Mouse (Mus musculus): ENCODE measurements around the gene Mettl1. TPM values are rescaled to one million over a fixed set of nuclear protein-coding genes. Genes with fewer than 3 reads are reported as not detected.
"Not testable (repeated sequence)": the region's sequence is repeated elsewhere in the genome, so short reads cannot be mapped to it uniquely, and the experiment has no call there.

Mettl1 gene
- polyA plus RNA-seq, 2 experiments: 48.6 to 59.1 TPM

- Histone ChIP-seq H3K4me1 (ENCODE audit: control insufficient read depth, insufficient read depth, low read length) (peaks cover 20% of the 10 kb centered on the region; the same call in 1 of the 2 replicates), H3K27ac (replicated peaks; ENCODE audit: low read depth, low read length) (no peak overlapping the region), H3K9ac (ENCODE audit: low read depth, low read length, severe bottlenecking) (peak overlapping the region; percentile 61; the same call in 1 of the 2 replicates), H3K36me3 (ENCODE audit: control insufficient read depth, insufficient read depth, low read length) (peaks cover 44% of the 10 kb centered on the region), H3K9me3 (ENCODE audit: control insufficient read depth, low read length) (no peaks in the 10 kb centered on the region), H3K4me3 (replicated peaks; ENCODE audit: low read length) (peak overlapping the region; percentile 65; the same call in 1 of the 2 replicates), H3K27me3 (ENCODE audit: control insufficient read depth, insufficient read depth, low read length) (no peaks in the 10 kb centered on the region), H3K4me2 (replicated peaks; ENCODE audit: low read depth, low read length, severe bottlenecking) (peak overlapping the region; percentile 87)
- 70% methylated on average over 9 of the region's 9 CpGs for WGBS
- DNase-seq (ENCODE audit: low spot score) (no peak), ATAC-seq (ENCODE audit: low FRiP score, low read depth) (no peak)
- no peak for TF ChIP-seq POLR2A (IDR thresholded peaks at IDR 0.05; ENCODE audit: borderline replicate concordance, extremely low read depth, insufficient read depth, insufficient read length)
Observed at GRCm38 (mm10) chr10:127068360-127069038, 27.3 kb downstream of the Mettl1 start.

- H3K27ac ChIP-seq (replicated peaks; ENCODE audit: low read depth, low read length): peak overlapping the region; percentile 88
- H3K9ac ChIP-seq (ENCODE audit: low read depth, low read length, severe bottlenecking): peak overlapping the region; percentile 61
- no peak for TF ChIP-seq POLR2A (IDR thresholded peaks at IDR 0.05; ENCODE audit: borderline replicate concordance, extremely low read depth, insufficient read depth, insufficient read length)
- ATAC-seq (ENCODE audit: low FRiP score, low read depth): peak; percentile 73
- H3K36me3 ChIP-seq (ENCODE audit: control insufficient read depth, insufficient read depth, low read length): peaks cover 42% of the 10 kb centered on the region
- 8% methylated on average over 30 of the region's 30 CpGs for WGBS
- H3K4me2 ChIP-seq (replicated peaks; ENCODE audit: low read depth, low read length, severe bottlenecking): peak overlapping the region; percentile 87
- H3K4me3 ChIP-seq (replicated peaks; ENCODE audit: low read length): peak overlapping the region; percentile 65
- H3K9me3 ChIP-seq (ENCODE audit: control insufficient read depth, low read length): no peaks in the 10 kb centered on the region
- H3K27me3 ChIP-seq (ENCODE audit: control insufficient read depth, insufficient read depth, low read length): no peaks in the 10 kb centered on the region
- DNase-seq (ENCODE audit: low spot score): peak; percentile 79
- peaks cover 20% of the 10 kb centered on the region; the same call in 1 of the 2 replicates for H3K4me1 ChIP-seq (ENCODE audit: control insufficient read depth, insufficient read depth, low read length)
Observed at GRCm38 (mm10) chr10:127069281-127070189, 28.3 kb downstream of the Mettl1 start.

- peaks cover 32% of the 10 kb centered on the region for H3K36me3 ChIP-seq (ENCODE audit: control insufficient read depth, insufficient read depth, low read length)
- peak within 1 kb of the TSS; percentile 61 for H3K9ac ChIP-seq (ENCODE audit: low read depth, low read length, severe bottlenecking)
- TF ChIP-seq POLR2A (IDR thresholded peaks at IDR 0.05; ENCODE audit: borderline replicate concordance, extremely low read depth, insufficient read depth, insufficient read length): peak; percentile 92; the same call in 1 of the 2 replicates
- H3K9me3 ChIP-seq (ENCODE audit: control insufficient read depth, low read length): no peaks in the 10 kb centered on the region
- H3K4me1 ChIP-seq (ENCODE audit: control insufficient read depth, insufficient read depth, low read length): peaks cover 16% of the 10 kb centered on the region; the same call in 1 of the 2 replicates
- DNase-seq (ENCODE audit: low spot score): peak; percentile 99
- peak within 1 kb of the TSS; percentile 87 for H3K4me2 ChIP-seq (replicated peaks; ENCODE audit: low read depth, low read length, severe bottlenecking)
- ATAC-seq (ENCODE audit: low FRiP score, low read depth): peak; percentile 92
- H3K4me3 ChIP-seq (replicated peaks; ENCODE audit: low read length): peak within 1 kb of the TSS; percentile 65
- H3K27ac ChIP-seq (replicated peaks; ENCODE audit: low read depth, low read length): peak within 1 kb of the TSS; percentile 88
- WGBS: 2% methylated on average over 36 of the region's 36 CpGs
- H3K27me3 ChIP-seq (ENCODE audit: control insufficient read depth, insufficient read depth, low read length): no peaks in the 10 kb centered on the region
Observed at GRCm38 (mm10) chr10:127070190-127071121, 29.2 kb downstream of the Mettl1 start, which contains the start of gene Tspan31. Tspan31 (minus strand) TSS chr10:127070264.

GRCm38 (mm10) chr10:127071203-127071602 lies 30.0 kb downstream of the Mettl1 start:
- peak overlapping the region; percentile 61 for H3K9ac ChIP-seq (ENCODE audit: low read depth, low read length, severe bottlenecking)
- ATAC-seq (ENCODE audit: low FRiP score, low read depth) (no peak), DNase-seq (ENCODE audit: low spot score) (no peak)
- peak overlapping the region; percentile 65 for H3K4me3 ChIP-seq (replicated peaks; ENCODE audit: low read length)
- WGBS: 76% methylated on average over 9 of the region's 9 CpGs
- 0 out of 2 replicates have a peak, but pooled peaks cover 3% of the 10 kb centered on the region for H3K27me3 ChIP-seq (ENCODE audit: control insufficient read depth, insufficient read depth, low read length)
- peak overlapping the region; percentile 79 for H3K4me2 ChIP-seq (replicated peaks; ENCODE audit: low read depth, low read length, severe bottlenecking)
- H3K4me1 ChIP-seq (ENCODE audit: control insufficient read depth, insufficient read depth, low read length): peaks cover 16% of the 10 kb centered on the region; the same call in 1 of the 2 replicates
- H3K9me3 ChIP-seq (ENCODE audit: control insufficient read depth, low read length): no peaks in the 10 kb centered on the region
- no peak for TF ChIP-seq POLR2A (IDR thresholded peaks at IDR 0.05; ENCODE audit: borderline replicate concordance, extremely low read depth, insufficient read depth, insufficient read length)
- peaks cover 25% of the 10 kb centered on the region for H3K36me3 ChIP-seq (ENCODE audit: control insufficient read depth, insufficient read depth, low read length)
- H3K27ac ChIP-seq (replicated peaks; ENCODE audit: low read depth, low read length): no peak overlapping the region

GRCm38 (mm10) chr10:127072270-127072669 lies 31.1 kb downstream of the Mettl1 start:
- not testable (repeated sequence) for H3K9me3 ChIP-seq (ENCODE audit: control insufficient read depth, low read length); H3K4me3 ChIP-seq (replicated peaks; ENCODE audit: low read length); ATAC-seq (ENCODE audit: low FRiP score, low read depth); DNase-seq (ENCODE audit: low spot score); H3K9ac ChIP-seq (ENCODE audit: low read depth, low read length, severe bottlenecking); H3K27ac ChIP-seq (replicated peaks; ENCODE audit: low read depth, low read length); H3K4me2 ChIP-seq (replicated peaks; ENCODE audit: low read depth, low read length, severe bottlenecking)
- H3K27me3 ChIP-seq (ENCODE audit: control insufficient read depth, insufficient read depth, low read length): peaks cover 13% of the 10 kb centered on the region; the same call in 1 of the 2 replicates
- WGBS: 88% methylated on average over 4 of the region's 4 CpGs
- H3K36me3 ChIP-seq (ENCODE audit: control insufficient read depth, insufficient read depth, low read length): peaks cover 14% of the 10 kb centered on the region
- H3K4me1 ChIP-seq (ENCODE audit: control insufficient read depth, insufficient read depth, low read length): peaks cover 16% of the 10 kb centered on the region; the same call in 1 of the 2 replicates

- not testable (repeated sequence) for H3K9ac ChIP-seq (ENCODE audit: low read depth, low read length, severe bottlenecking); H3K4me2 ChIP-seq (replicated peaks; ENCODE audit: low read depth, low read length, severe bottlenecking); ATAC-seq (ENCODE audit: low FRiP score, low read depth); H3K27ac ChIP-seq (replicated peaks; ENCODE audit: low read depth, low read length); H3K9me3 ChIP-seq (ENCODE audit: control insufficient read depth, low read length); H3K4me3 ChIP-seq (replicated peaks; ENCODE audit: low read length); H3K36me3 ChIP-seq (ENCODE audit: control insufficient read depth, insufficient read depth, low read length); DNase-seq (ENCODE audit: low spot score)
- Histone ChIP-seq H3K27me3 (ENCODE audit: control insufficient read depth, insufficient read depth, low read length) (peaks cover 20% of the 10 kb centered on the region), H3K4me1 (ENCODE audit: control insufficient read depth, insufficient read depth, low read length) (peaks cover 16% of the 10 kb centered on the region; the same call in 1 of the 2 replicates)
- WGBS: 84% methylated on average over 2 of the region's 2 CpGs
Observed at GRCm38 (mm10) chr10:127072969-127073368, 31.8 kb downstream of the Mettl1 start.

Data from limb, embryonic 14.5 days (tissue).